Mouse (Mus musculus) cerebellum, adult 2 months (tissue): ENCODE measurements at regions not wholly inside any gene's neighbourhood (a gene's known extent, or its start where the extent isn't known, plus 50 kb on each side); places are given as distances from the start of the nearest gene placed in this dataset.

ENCODE experiments used
- CTCF ChIP-seq: fragments of 200-500 bp; IDR thresholded peaks from 2 replicates; pipeline ENCODE4 v1.5.1; 2011; ENCODE audit warnings: low read depth, mild to moderate bottlenecking, control low read depth, low read length, moderate library complexity, borderline replicate concordance; ENCODE audit not compliant: insufficient read depth
- POLR2A ChIP-seq: fragments of 200-500 bp; IDR thresholded peaks from 2 replicates; pipeline ENCODE4 v1.6.1; 2011; ENCODE audit warnings: low read length, control low read depth, borderline replicate concordance; ENCODE audit not compliant: insufficient read depth

DNA sequence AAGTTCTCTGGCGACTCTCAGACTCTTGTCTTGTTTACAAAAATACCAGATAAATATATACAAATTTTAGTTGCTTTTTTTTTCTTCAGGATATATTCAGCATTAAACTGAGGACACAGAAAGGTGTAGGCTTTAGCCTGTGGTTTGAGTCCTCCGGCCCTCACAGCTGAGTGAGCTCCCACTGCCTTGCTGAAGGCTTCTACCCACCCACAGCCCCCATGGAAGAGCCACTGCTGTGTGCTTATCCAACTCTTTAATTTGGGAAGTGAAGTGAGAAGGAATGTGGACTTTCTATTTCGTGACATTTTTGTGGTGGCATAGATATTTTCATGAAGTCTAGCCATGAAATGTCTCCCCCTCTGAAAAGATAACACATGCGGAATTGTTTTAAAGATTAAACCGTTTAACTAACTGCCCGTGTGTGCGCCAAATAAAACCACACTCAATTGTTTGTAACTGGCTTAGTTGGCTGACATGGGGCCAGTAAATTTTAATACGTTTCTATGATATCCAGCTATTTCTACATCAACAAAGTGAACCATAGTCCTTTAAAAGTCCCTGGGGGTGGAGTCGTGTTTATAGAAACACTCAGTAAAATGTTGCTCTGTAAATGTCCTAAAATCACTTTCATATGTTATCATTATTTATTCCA is 174.1 kb downstream of the Slc38a4 start:
- TF ChIP-seq CTCF = no peak
- no peak for TF ChIP-seq POLR2A
